Mouse (Mus musculus) bone marrow, adult 2 months (tissue): ENCODE measurements around the gene Commd3.

Experiments
- CTCF ChIP-seq: fragments of 200-500 bp; IDR thresholded peaks from 2 replicates; pipeline ENCODE4 v1.5.1; 2011; ENCODE audit warnings: low read length, control low read depth; ENCODE audit not compliant: control insufficient read depth, insufficient read depth
- POLR2A ChIP-seq: fragments of 200-500 bp; IDR thresholded peaks from 2 replicates; pipeline ENCODE4 v1.6.1; 2011; ENCODE audit warnings: low read depth, mild to moderate bottlenecking, control low read depth, low read length, borderline replicate concordance; ENCODE audit not compliant: control insufficient read depth

DNA sequence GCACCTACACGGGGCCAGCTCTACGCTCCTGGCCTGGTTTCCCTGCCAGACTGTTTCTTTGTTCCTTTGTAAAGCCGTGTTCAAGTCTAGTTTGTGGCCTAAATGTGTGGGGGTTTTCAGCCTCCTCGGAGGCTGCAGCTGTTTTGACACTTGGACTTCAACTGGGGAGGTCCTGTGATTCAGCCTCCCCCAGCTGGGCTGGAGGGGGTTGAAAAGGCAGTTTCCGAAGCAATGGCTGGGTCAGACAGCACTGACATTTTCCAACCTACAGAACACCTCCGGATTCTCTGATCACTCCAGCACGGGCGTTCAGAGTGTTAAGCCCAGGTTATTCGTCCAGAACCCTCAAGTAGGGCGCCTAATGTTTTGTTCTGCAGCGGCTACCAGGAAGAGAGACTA lies 581 bp downstream of the Commd3 start:
- TF ChIP-seq POLR2A (no peak), CTCF (no peak)
